Mouse (Mus musculus) ES-Bruce4 (cell line): Measurements from ENCODE around the gene Card10.

Experiments
- CTCF ChIP-seq: IDR thresholded peaks from one replicate; pipeline ENCODE4 v1.8.1; 2011; ENCODE audit warnings: low read depth, low read length
- POLR2A ChIP-seq: IDR thresholded peaks from one replicate; pipeline ENCODE4 v1.8.1; 2011; ENCODE audit warnings: low read length; ENCODE audit not compliant: insufficient read depth

- no peak for TF ChIP-seq POLR2A
- TF ChIP-seq CTCF: no peak
Observed at GRCm38 (mm10) chr15:78832701-78833123, 29.9 kb upstream of the Card10 start.
